Comparison of ENCODE assay signal across 8 mouse cellular contexts in genomic region chr1:167393281-167393680, GRCm38 (mm10). TPM values are rescaled to one million over a fixed set of nuclear protein-coding genes. Genes with fewer than 3 reads are reported as not detected.
DNase-seq lines count a peak whose midpoint lies in the region; ATAC-seq and TF ChIP-seq lines count a peak whose summit lies in the region.

No protein-coding gene starts in this region.

- H3K27ac ChIP-seq in testis, adult 2 months (ENCODE audit: control insufficient read depth, insufficient read depth, low read depth, low read length) = no peak overlapping the region
- H3K27ac ChIP-seq in hindbrain, postnatal 0 days = peak overlapping the region; percentile 71
- H3K27ac ChIP-seq in midbrain, embryonic 15.5 days = peak overlapping the region; percentile 87

- peak; percentile 41 for ATAC-seq in hindbrain, postnatal 0 days
- peak; percentile 79 for ATAC-seq in midbrain, embryonic 15.5 days (replicated peaks)

- peak overlapping the region; percentile 59 for H3K9ac ChIP-seq in hindbrain, postnatal 0 days (replicated peaks; ENCODE audit: low read length)
- H3K9ac ChIP-seq in midbrain, embryonic 15.5 days = peak overlapping the region; percentile 63

- peak overlapping the region; percentile 94 for H3K4me2 ChIP-seq in hindbrain, postnatal 0 days (ENCODE audit: low read depth, low read length)
- H3K4me2 ChIP-seq in midbrain, embryonic 15.5 days = peak overlapping the region; percentile 83

- no peaks in the 10 kb centered on the region for H3K9me3 ChIP-seq in hindbrain, postnatal 0 days (ENCODE audit: low read length)
- no peaks in the 10 kb centered on the region for H3K9me3 ChIP-seq in midbrain, embryonic 15.5 days

- WGBS in hindbrain, postnatal 0 days = 0% methylated on average over 15 of the region's 15 CpGs
- under 1% methylated on average over 15 of the region's 15 CpGs for WGBS in midbrain, embryonic 15.5 days

- H3K4me3 ChIP-seq in testis, adult 2 months (ENCODE audit: control insufficient read depth, low read depth, low read length) = peak overlapping the region; percentile 98
- peak overlapping the region; percentile 66 for H3K4me3 ChIP-seq in hindbrain, postnatal 0 days (ENCODE audit: low read length)
- H3K4me3 ChIP-seq in midbrain, embryonic 15.5 days = peak overlapping the region; percentile 88

- no peak for TF ChIP-seq POLR2A in testis, adult 2 months (IDR thresholded peaks at IDR 0.05; ENCODE audit: control insufficient read depth, low read depth, low read length)

- peaks cover 9% of the 10 kb centered on the region for H3K4me1 ChIP-seq in testis, adult 2 months (ENCODE audit: control insufficient read depth, insufficient read depth, low read length)
- H3K4me1 ChIP-seq in hindbrain, postnatal 0 days (ENCODE audit: insufficient read depth, low read length) = peaks cover 5% of the 10 kb centered on the region; the same call in 1 of the 2 replicates
- peaks cover 19% of the 10 kb centered on the region for H3K4me1 ChIP-seq in midbrain, embryonic 15.5 days

- H3K27me3 ChIP-seq in testis, adult 2 months (ENCODE audit: control insufficient read depth, insufficient read depth, low read length) = no peaks in the 10 kb centered on the region
- no peaks in the 10 kb centered on the region for H3K27me3 ChIP-seq in hindbrain, postnatal 0 days (ENCODE audit: insufficient read depth, low read length)
- peaks cover 9% of the 10 kb centered on the region; the same call in 1 of the 2 replicates for H3K27me3 ChIP-seq in midbrain, embryonic 15.5 days (replicated peaks)

- no peak for TF ChIP-seq CTCF in testis, adult 2 months (IDR thresholded peaks at IDR 0.05; ENCODE audit: control insufficient read depth, insufficient read depth, insufficient replicate concordance, low read depth, low read length)
- TF ChIP-seq CTCF in hindbrain, postnatal 0 days (IDR thresholded peaks at IDR 0.05; ENCODE audit: low read depth) = peak; percentile 38

- peak; percentile 19 for DNase-seq in embryo, embryonic 10 days (ENCODE audit: low spot score)
- no peak for DNase-seq in embryo, embryonic 9.5 days (ENCODE audit: extremely low spot score)
- no peak for DNase-seq in testis, postnatal 10 days (ENCODE audit: low spot score)
- DNase-seq in hindbrain, postnatal 0 days (ENCODE audit: low spot score) = peak; percentile 64
- no peak for DNase-seq in spleen, postnatal 10 days (ENCODE audit: low spot score in 2 of 2)
- DNase-seq in adrenal gland, postnatal 36 days = no peak

- no peaks in the 10 kb centered on the region for H3K36me3 ChIP-seq in testis, adult 2 months (ENCODE audit: control insufficient read depth, insufficient read depth, low read length)
- H3K36me3 ChIP-seq in hindbrain, postnatal 0 days (ENCODE audit: insufficient read depth, low read length) = no peaks in the 10 kb centered on the region
- no peaks in the 10 kb centered on the region for H3K36me3 ChIP-seq in midbrain, embryonic 15.5 days (replicated peaks)

RNA-seq across cellular contexts. Expression of gene Mgst3, which starts 0.4 kb away (rescaled TPM):
- polyA plus RNA-seq in testis, adult 2 months (2012; rRNA removed) = 16.5 and 18.9 TPM in 2 replicates
- total RNA-seq in hindbrain, postnatal 0 days (2014; rRNA removed) = 364 and 397 TPM in 2 replicates
- 291 and 316 TPM in 2 replicates for polyA plus RNA-seq in hindbrain, postnatal 0 days (2015; fragmentation: Nextera tagmentation; extraction: Ambion mirVana)
- polyA plus RNA-seq in midbrain, embryonic 15.5 days (2015; fragmentation: Nextera tagmentation; extraction: Ambion mirVana) = 138 and 142 TPM in 2 replicates
- 100 to 1,000 TPM in 1 of 2 experiments, 10 to 100 TPM in 1; 68.8 to 100 TPM for total RNA-seq in adrenal gland, postnatal 36 days (2021)

RNA-seq across cellular contexts. Expression of gene Aldh9a1, which starts 43.5 kb away (rescaled TPM):
- polyA plus RNA-seq in testis, adult 2 months (2012; rRNA removed) = 30.8 and 33.6 TPM in 2 replicates
- 11.6 and 13.1 TPM in 2 replicates for total RNA-seq in hindbrain, postnatal 0 days (2014; rRNA removed)
- 42.9 and 44.2 TPM in 2 replicates for polyA plus RNA-seq in hindbrain, postnatal 0 days (2015; fragmentation: Nextera tagmentation; extraction: Ambion mirVana)
- 33.4 and 37.1 TPM in 2 replicates for polyA plus RNA-seq in midbrain, embryonic 15.5 days (2015; fragmentation: Nextera tagmentation; extraction: Ambion mirVana)
- total RNA-seq in adrenal gland, postnatal 36 days (2021) = 10 to 100 TPM; 63.5 to 87.4 TPM

Comparison
In these comparisons a context has a peak if more than half of its experiments do, and no peak if none do; other contexts are left out.
1. DNase-seq: peak in embryo, embryonic 10 days (single experiment) and hindbrain, postnatal 0 days (single experiment); none in embryo, embryonic 9.5 days (single experiment), testis, postnatal 10 days (single experiment), spleen, postnatal 10 days (0 of 2) and adrenal gland, postnatal 36 days (0 of 2).
2. Peak in every context shown above with its lines, with median percentiles within 50 percentile points of each other: H3K4me3 ChIP-seq.